Mouse (Mus musculus) kidney, postnatal 36 days (tissue): ENCODE results near the gene En2.

ENCODE experiments used
- DNase-seq, 2 experiments: peaks; one replicate each; pipeline ENCODE4 v3.0.0; 2021 to 2022; ENCODE audit warnings: mixed read lengths in 2 of 2

En2 gene

GRCm38 (mm10) chr5:28165358-28166255 is at the start of gene En2:
Gene En2, plus strand, starts transcription at chr5:28165694.
- DNase-seq, result peak; percentile 31 to 58

DNA sequence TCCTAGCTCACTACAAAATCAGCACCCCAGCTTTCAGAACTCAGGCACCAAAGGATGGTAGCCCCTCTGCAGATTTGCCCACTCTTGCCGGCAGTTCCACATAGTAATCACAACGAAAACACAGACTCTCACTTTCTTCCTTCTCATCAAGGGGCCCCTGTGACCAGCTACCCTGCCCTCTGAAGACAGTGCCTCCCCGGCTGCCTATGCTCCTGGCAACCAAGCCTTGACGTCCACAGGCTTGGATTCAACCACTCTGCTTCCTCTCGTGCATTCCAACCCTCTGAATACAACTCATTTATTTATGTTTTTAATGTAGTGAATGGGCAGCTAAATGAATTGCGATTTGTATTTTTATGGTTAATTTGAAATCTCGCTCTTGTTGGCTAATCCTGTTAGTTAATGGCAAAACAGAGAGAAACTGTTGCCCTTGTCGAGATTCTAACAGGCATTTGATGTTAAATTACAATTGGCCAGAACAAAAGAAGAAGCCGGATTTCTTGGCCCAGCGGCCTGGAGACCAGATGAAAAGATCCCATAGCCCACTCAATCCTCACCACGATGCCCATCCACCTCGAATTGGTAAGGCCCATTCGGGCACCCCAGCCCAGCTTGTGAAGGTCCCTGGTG is 48.1 kb upstream of the En2 start:
- DNase-seq, result no peak

- peak; percentile 48 to 70 for DNase-seq
Measured at GRCm38 (mm10) chr5:28117882-28118530, 47.5 kb upstream of the En2 start.

DNA sequence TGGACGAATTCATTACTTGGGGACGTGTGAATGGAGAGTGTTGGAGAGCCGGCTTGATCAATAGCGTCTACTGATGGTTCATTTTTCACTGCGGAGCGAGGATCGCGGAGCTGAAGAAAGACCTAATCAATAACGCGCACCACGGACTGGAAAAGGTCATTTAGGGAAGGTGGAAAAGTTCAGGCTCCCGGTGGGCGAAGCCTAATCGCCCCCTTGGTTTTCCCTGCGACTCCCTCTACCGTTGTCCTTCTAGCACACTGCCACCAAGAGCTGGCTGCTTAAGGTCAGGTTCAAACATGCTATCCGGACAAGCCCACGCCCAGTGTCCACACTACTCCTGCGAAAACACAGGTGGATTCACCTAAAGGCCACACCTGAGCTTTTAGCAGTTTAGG is 47.0 kb upstream of the En2 start:
- DNase-seq, result no peak

DNA sequence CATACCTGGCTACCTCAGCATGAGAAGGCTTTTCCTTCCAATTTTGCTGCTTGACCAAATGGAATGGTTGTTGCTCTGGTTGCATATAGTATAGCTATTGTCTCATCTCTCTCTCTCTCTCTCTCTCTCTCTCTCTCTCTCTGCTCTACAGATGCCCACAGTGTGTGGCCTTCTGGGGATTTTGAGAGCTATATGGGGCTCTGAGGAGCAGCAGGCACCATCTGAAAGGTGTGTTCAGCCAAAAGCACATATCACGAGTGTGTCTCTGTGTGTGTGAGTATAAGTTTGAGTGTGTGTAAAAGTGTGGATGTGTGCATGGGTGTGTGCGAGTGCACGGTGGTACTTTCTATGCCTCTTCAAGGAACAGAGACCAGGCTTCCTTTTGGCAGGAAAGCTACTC is 45.9 kb upstream of the En2 start:
- DNase-seq, result no peak

GRCm38 (mm10) chr5:28122491-28123454 is 42.7 kb upstream of the En2 start:
- DNase-seq, result peak; percentile 60 to 75

GRCm38 (mm10) chr5:28123455-28123825 is 42.1 kb upstream of the En2 start:
- DNase-seq, result no peak

GRCm38 (mm10) chr5:28124321-28125230 is 40.9 kb upstream of the En2 start:
- DNase-seq, result no peak

DNA sequence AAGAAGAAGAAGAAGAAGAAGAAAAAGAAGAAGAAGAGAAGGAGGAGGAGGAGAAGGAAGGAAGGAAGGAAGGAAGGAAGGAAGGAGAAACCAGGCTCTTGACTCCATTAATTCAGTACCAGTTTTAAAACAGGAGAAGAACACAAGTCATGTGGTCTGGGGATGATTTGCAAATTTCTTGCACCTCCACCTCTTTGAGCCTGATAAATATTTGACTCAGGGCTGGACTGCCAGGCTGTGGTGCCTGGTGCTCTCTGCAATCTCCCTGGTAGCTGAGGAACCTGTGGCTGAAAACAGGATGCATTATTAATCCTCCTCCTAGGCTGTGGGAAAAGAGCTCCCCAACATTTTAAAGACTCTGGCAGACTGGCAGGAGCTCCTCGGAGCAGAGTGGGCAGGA is 36.6 kb upstream of the En2 start:
- DNase-seq, result peak; percentile 17 to 23

- no peak for DNase-seq
Measured at GRCm38 (mm10) chr5:28132231-28132630, 33.3 kb upstream of the En2 start.

- no peak for DNase-seq
Measured at GRCm38 (mm10) chr5:28136438-28136837, 29.1 kb upstream of the En2 start.

DNA sequence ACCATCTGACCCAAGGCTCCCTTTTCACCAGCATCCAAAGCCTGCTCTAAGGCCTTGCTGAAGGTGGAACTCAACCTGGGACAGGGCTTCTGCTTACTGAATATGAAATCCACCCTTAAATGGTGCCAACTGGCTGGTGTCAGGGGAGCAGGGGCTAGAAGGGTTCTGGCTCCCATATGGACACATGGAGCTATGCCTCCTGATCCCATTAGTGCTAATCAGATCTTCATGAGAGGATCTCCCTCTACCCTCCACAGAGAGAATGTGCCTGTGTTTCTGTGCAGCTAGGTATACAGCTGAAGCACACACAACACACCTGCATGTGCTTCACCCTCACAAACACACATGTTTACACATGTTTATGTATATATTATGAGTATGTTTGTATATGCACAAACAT is 20.9 kb upstream of the En2 start:
- no peak for DNase-seq

DNA sequence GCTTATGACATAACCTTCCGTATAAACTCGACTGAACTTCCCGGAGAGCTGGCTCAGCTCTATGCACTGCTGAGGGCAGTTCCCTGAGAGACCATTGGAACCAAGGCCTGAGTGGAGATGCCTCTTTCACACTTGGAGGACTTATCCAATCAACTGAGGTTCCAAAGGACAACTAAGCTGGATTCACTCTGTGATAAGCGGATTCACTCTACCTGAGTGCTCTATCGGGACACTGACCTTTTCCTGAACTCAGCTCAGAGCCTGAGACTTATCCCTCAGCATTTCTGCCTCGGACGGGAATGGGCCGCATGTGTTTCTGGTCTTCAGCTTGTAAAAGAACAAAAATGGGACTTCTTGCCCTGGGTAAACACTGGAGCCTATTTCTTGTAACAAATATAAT is 19.5 kb upstream of the En2 start:
- no peak for DNase-seq

- DNase-seq, result no peak
Measured at GRCm38 (mm10) chr5:28148473-28148872, 17.0 kb upstream of the En2 start.

GRCm38 (mm10) chr5:28149436-28149835 is 16.1 kb upstream of the En2 start:
- no peak for DNase-seq

DNA sequence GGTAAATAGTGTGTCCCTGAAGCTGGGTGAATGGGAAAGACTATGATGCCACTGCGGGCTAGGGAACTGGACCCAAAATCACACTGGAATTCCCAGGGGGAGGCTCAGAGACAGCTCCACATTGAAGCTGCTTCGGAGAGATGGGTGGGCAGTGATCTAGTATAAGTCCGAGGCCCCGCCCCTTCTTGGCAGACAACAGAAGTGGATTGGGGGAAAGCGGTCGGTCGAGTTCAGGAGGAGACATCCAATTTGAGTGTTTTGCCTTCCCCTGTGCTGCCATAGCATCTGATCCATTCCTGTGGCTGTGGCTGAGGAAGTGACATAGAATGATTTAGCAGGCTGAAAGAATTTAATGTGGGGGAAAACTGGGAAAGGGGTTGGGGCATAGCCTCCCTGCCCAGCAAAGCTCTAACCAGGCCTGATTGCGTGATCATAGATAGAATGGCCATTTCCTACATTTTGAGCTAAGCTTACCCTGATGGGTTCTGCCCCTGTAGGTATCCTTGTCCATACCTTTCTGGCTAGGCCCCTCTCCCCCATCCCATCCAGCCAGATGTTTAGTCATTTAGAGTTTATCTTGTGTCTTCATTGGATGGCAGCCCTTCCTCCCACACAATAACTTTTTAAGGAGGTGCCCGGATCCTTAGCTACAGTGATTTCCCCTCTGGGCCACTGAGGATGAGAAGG is 8.3 kb upstream of the En2 start:
- DNase-seq, result no peak

DNA sequence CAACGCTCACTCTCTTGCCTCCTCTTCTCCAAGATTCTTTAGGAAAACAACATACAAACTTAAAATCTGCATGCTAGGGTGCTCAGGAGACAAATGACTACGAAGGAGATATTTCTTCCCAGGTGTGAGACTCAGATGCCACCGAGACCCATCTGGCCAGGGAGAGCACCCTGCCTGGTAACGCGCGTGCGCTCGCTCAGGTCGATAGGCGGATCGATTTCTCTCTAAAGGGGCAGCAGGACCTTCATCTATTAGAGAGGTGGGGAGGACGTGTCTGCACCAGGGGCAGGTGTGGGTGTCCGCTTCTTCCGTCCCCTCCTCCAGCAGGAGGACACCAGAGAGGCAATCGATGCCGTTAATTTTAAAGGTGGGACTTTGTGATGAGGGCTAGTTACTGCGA is 7.7 kb upstream of the En2 start:
- no peak for DNase-seq

DNA sequence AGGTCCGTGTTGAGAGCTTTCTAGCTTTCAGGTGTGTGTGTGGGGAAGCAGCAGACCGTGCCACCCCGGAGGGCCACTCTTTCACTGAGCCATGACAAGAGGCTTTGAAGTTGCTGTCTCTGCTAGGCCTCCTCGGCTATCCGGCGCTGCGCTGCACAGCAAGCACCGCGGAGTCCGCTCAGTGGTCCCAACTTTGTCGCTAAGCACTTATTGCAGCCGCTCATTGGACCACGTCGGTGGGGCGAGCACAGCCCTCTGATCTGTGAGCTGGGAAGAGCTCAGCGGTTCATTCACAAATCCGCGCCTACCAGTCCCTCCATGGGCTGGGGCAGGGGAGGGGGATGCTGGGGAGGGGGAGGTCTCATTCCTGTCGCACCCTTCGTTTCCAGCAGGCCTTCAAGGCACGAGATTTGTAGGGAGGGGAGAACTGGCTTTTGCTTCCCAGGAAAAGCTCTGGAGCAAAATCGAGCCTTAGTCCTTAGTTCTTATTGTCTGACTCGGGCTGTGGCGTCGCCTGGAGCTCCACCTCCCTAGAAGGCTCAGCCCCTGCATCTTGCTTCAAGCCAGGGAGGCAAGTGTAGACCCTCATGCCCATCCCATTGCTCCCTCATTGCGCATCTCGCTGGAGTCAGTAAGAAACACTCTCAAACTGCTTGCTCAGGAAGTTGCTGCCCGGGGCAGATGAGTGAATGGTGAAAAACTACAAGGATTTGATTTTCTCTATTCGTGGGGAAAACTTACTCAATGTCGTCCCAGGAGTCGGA is 7.0 kb upstream of the En2 start:
- no peak for DNase-seq

GRCm38 (mm10) chr5:28159072-28159458 is 6.4 kb upstream of the En2 start:
- no peak for DNase-seq

- DNase-seq, result no peak
Measured at GRCm38 (mm10) chr5:28159891-28160470, 5.5 kb upstream of the En2 start.
